Mouse (Mus musculus) left cerebral cortex, postnatal 10 days (tissue): ENCODE data around the gene Slc5a3. TPM values are rescaled to one million over a fixed set of nuclear protein-coding genes. Genes with fewer than 3 reads are reported as not detected.
A peak's percentile ranks its signal among the peaks of the same experiment; 100 is the strongest.

Experiments
- DNase-seq, 2 experiments: peaks; one replicate each; pipeline ENCODE4 v3.0.0; 2021 to 2022; ENCODE audit warnings: low spot score in 2 of 2, mixed read lengths in 1 of 2; ENCODE audit errors: extremely low spot score in 1 of 2
- intact Hi-C: fragments of 180-260 bp; cut with DNase I; formaldehyde crosslinking; loops from one replicate; pipeline ENCODE4 v1.15.1; 2025
- total RNA-seq, 2 experiments: library from RNA; stranded (reverse); gene quantifications; 2 replicates each; pipeline ENCODE4 v1.2.3; 2021

Slc5a3 gene
- 10 to 100 TPM; 15.4 to 19.2 TPM for total RNA-seq

DNA sequence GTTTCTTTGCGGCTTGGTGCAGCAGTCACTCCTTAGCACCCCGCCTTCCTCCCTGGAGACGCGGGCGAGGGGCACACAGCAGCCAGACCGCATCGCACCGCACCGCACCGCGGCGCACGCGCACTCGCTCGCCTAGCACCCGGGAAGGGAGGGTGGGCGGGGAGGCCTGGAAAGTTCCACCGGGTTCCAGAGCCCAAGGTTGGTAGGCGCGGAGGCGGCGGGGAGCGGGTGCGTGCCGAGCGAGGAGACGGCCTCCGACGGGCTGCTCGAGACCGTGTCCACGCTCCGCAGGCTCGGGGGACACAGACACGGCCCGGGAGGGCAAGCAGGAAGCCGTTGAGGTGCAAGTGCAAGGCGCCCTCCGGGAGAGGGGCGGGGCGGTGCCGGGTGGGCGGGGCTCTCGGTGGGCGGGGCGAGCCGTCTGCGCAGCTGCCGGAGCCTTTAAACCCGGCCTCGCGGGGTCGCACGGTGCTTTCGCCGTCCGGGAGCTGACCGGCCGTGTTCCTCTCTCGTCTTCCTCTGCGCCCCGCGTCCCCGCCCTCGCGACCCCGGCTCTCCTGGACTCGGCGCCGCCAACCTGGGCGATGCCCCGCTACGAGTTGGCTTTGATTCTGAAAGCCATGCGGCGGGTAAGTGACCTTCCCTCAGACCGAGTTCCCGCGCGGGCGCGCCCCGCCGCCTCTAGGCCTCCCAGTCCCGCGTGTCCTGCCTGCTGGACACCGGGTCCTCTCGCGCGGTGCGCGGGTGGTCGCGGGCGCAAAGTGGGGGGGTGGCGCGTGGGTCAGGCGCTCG, at the start of gene Slc5a3, which contains the start of the genes Mrps6 and Gm49711:
Gene Slc5a3 (plus strand): TSS at position 471 of the 792 bp plus-strand sequence.
Gene Mrps6 (plus strand): TSS at position 419 of the 792 bp plus-strand sequence.
Gene Gm49711 (plus strand): TSS at position 465 of the 792 bp plus-strand sequence.
- peak; percentile 76 to 90 for DNase-seq
- intact Hi-C loops = loop anchor here (5.0 kb wide), 2 partner anchors 121 to 229 kb away; no protein-coding TSS in a partner anchor

- DNase-seq = no peak
- intact Hi-C loops = no loop called here
Observed at GRCm38 (mm10) chr16:92009586-92009985, 48.5 kb upstream of the Slc5a3 start.

DNA sequence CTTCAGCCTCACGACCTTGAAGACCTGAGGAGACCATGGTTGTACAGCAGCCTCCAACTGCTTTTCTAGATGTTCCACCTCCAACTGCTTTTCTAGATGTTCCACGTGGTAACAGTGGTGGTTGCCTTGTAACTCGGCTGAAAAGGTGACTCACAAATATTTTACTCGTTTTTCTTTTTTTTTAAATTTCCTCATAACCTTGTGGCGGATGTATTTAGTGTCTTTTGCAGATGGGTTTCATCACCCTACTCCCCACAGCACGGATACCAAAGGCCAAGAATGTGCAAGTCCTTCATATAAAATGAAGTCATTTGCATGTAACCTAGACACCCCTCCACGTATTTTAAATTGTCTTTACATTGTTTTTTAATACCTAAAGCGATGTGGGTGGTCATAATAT, 41.3 kb upstream of the Slc5a3 start:
- no peak for DNase-seq
- intact Hi-C loops = no loop called here

GRCm38 (mm10) chr16:92019141-92020118, 38.7 kb upstream of the Slc5a3 start:
- intact Hi-C loops = no loop called here
- peak in 1 of 2 experiments; percentile 56 for DNase-seq

GRCm38 (mm10) chr16:92021656-92022400, 36.3 kb upstream of the Slc5a3 start:
- no peak for DNase-seq
- intact Hi-C loops = no loop called here

DNA sequence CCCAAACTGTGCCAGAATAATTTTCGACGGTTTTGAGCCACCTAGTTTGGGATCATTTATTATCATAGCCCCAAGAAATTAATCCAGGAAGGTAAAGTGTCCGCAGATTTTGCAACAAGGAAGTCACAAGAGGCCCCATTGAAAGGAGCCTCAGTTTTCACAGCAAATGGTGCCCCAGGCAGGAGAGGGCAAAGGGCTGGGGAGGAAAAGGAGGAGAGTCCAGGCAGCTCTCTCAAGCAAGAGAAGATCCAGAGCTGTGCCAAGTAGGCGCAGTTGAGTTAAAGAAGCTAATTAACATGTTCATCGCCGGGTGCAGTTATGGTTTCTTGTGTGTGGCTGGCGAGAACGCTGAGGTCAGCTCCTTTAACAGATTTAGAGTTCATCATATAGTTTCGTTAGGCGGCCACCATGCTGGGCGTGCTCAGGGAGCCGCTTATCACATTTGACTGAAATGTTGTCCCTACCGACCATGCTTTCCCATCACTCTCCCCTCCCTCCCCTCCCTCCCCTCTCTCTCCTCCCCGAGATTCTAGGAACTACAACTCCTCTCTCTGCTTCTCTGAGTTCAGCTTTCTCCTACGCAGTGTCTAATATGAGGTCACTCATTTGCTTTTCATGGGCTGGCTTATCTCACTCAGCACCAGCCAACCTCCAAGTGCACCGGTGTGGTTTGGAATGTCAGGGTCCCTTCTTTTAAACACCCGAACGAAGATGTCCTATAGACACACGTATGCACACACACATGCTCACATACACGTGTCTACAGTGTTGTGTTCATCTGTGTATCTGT, 35.4 kb upstream of the Slc5a3 start:
- DNase-seq = no peak
- intact Hi-C loops = no loop called here

- intact Hi-C loops = no loop called here
- DNase-seq = no peak
Observed at GRCm38 (mm10) chr16:92033286-92033685, 24.8 kb upstream of the Slc5a3 start.

DNA sequence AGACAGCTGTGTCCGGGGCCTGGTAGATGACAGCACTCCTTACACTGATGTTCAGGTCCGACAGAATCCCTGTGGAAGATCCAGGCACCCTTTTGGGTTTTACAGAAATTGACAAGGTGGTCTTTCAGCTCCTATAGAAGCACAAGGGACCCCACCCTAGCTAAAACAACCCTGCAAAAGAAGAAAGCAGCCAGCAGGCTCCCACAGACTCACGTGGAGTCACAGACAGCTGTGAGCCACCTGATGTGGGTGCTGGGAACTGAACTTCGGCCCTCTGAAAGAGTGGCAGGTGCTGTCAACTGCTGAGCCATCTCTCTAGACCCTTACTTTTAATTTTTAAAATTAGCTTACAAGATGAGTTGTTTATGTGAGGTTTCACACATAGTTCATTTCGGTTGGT, 23.4 kb upstream of the Slc5a3 start:
- no peak for DNase-seq
- intact Hi-C loops = no loop called here

DNA sequence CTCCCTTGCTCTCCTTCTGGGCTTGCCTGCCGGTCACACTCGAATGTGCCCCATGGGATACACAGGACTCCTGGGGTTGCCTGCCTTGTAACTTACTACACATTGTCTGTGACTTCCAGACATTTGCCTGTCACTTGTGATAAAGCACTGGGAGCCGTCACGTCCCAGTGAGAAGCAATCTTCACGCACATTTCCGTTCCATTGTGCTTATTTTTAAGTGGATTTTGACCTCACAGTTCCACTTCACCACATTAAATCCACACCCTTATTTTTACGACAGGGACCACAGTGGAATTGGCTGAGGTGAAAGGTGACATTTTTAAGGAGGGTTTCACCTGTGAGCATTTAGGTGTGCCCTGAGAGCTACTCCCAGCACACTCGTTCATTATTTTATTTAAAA, 21.4 kb upstream of the Slc5a3 start:
- no peak for DNase-seq
- intact Hi-C loops = no loop called here

- intact Hi-C loops = no loop called here
- DNase-seq = no peak
Observed at GRCm38 (mm10) chr16:92037891-92038607, 20.1 kb upstream of the Slc5a3 start.

DNA sequence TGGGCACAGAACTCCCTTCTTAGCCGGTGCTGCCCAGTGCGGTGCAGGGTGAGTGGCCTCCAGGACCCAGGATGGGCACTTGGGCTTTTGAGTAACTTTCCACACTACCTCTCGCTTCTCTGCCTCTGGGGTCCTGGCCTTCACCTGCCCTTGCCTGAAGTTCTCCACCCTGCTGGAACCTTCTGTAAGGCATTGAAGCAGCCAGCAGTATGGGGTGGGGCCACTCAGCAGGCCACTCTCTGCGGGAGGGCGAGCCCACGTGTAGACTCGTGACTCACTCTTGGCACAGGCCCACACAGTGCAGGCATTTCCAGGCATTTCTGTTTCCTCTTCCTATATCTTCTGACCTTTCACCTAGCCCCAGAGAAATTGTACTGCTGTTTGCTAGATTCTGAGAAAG, 18.7 kb upstream of the Slc5a3 start:
- intact Hi-C loops = no loop called here
- peak in 1 of 2 experiments; percentile 43 for DNase-seq

- DNase-seq = no peak
- intact Hi-C loops = no loop called here
Observed at GRCm38 (mm10) chr16:92039966-92040365, 18.2 kb upstream of the Slc5a3 start.

DNA sequence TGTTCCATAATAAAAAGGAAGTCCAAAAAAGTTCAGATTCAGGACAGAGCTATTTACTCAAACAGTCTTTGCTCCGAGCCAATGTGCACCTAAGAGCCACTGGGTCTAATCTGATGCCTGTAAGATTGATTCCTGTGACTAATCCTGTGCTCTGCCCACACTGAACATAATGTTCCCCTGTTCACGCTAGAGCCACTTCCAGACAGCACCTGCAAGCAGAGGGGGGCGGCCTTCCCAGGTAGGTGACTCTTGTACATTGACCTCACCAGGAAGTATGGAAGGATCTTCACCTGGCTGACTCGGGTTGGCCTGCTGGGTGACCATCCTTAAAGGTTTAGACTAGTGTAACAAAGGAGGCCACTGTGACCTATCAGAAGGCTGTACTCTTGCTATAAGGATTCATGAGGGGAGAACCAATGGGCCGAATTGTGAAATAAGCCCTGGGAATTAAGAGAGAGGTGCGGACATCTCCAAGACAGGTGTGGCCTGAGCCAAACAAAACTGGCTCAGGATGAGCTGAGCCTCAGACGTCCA, 6.3 kb upstream of the Slc5a3 start:
- no peak for DNase-seq
- intact Hi-C loops = no loop called here

DNA sequence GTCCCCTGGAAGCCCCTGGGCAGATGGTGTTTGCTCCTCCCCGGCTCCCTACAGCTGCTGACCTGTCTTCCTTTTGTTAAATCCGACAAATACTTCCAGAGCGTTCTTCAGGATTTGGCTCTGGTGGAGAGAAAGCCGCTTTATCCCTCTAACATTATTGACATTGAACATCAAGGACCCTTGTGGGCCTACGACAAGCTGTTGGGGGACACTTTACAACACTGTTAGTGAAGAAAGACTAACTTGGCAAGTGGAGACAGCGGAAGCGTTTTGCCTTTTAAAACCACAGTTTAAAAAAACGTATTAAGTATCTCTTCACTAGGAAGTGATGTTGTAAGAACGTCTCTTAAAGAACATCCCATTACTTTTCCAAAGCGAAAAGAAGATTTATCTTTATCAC, 5.6 kb upstream of the Slc5a3 start:
- no peak for DNase-seq
- intact Hi-C loops = no loop called here

GRCm38 (mm10) chr16:92056711-92057110, 1.4 kb upstream of the Slc5a3 start:
- DNase-seq = no peak
- intact Hi-C loops = loop anchor here (5.0 kb wide), 2 partner anchors 119 to 231 kb away; no protein-coding TSS in a partner anchor

- intact Hi-C loops = loop anchor here (5.0 kb wide), 2 partner anchors 120 to 230 kb away; no protein-coding TSS in a partner anchor
Observed at GRCm38 (mm10) chr16:92057456-92057851, 668 bp upstream of the Slc5a3 start.

More at GRCm38 (mm10) chr16:92057456-92057851, 668 bp upstream of the Slc5a3 start:
- DNase-seq = peak in 1 of 2 experiments; percentile 10
